Mouse (Mus musculus) olfactory bulb, adult 2 months (tissue): ENCODE results near the gene Exosc5. TPM values are rescaled to one million over a fixed set of nuclear protein-coding genes. Genes with fewer than 3 reads are reported as not detected.

Experiments
- H3K27ac ChIP-seq: fragments of 200-500 bp; 2 replicates; pipeline ENCODE4 v1.5.1; 2012; ENCODE audit warnings: low read depth, low read length; ENCODE audit not compliant: insufficient read depth
- H3K4me1 ChIP-seq: fragments of 200-500 bp; 2 replicates; pipeline ENCODE4 v1.6.1; 2012; ENCODE audit warnings: low read length; ENCODE audit not compliant: control insufficient read depth, insufficient read depth
- H3K4me3 ChIP-seq: fragments of 200-500 bp; 2 replicates; pipeline ENCODE4 v1.5.1; 2012; ENCODE audit warnings: mild to moderate bottlenecking, low read depth, low read length, moderate library complexity; ENCODE audit not compliant: insufficient read depth
- CTCF ChIP-seq: fragments of 200-500 bp; IDR thresholded peaks from 2 replicates; pipeline ENCODE4 v1.5.1; 2012; ENCODE audit warnings: low read depth, mild to moderate bottlenecking, low read length, moderate library complexity; ENCODE audit not compliant: insufficient read depth
- POLR2A ChIP-seq: fragments of 200-500 bp; IDR thresholded peaks from 2 replicates; pipeline ENCODE4 v1.6.1; 2012; ENCODE audit warnings: mild to moderate bottlenecking, low read depth, low read length, moderate library complexity; ENCODE audit not compliant: insufficient read depth
- WGBS: fragments of 180-500 bp; shearing (Covaris S2); methylation state at CpG from one replicate; pipeline ENCODE4 v1.1.7; 2018; 5-methylcytosine and 5-hydroxymethylcytosine counted together
- polyA plus RNA-seq: library from polyadenylated mRNA; stranded (reverse); fragments of >200 nt; gene quantifications from 2 replicates; pipeline ENCODE4 v1.2.4, GENCODE M21; 2012; ENCODE audit warnings: low replicate concordance; ENCODE audit not compliant: missing spikeins, insufficient read depth, insufficient read length

Exosc5 gene
- polyA plus RNA-seq, 1 experiment = not detected

GRCm38 (mm10) chr7:25683474-25684180 lies 24.7 kb downstream of the Exosc5 start:
- 82% methylated on average over 7 of the region's 7 CpGs for WGBS
- no peak overlapping the region for H3K4me3 ChIP-seq

GRCm38 (mm10) chr7:25684659-25685058 lies 25.7 kb downstream of the Exosc5 start:
- H3K4me1 ChIP-seq = peaks cover 60% of the 10 kb centered on the region
- TF ChIP-seq CTCF = no peak
- no peak for TF ChIP-seq POLR2A
- H3K27ac ChIP-seq = 0 out of 2 replicates have a peak overlapping the region, but pooled peaks have one; percentile 21
- WGBS = 83% methylated on average over 6 of the region's 6 CpGs
- no peak overlapping the region for H3K4me3 ChIP-seq

More at GRCm38 (mm10) chr7:25683474-25684180, 24.7 kb downstream of the Exosc5 start:
- Histone ChIP-seq H3K27ac (no peak overlapping the region), H3K4me1 (peaks cover 52% of the 10 kb centered on the region)
- TF ChIP-seq CTCF (no peak), POLR2A (no peak)

GRCm38 (mm10) chr7:25685926-25686470 lies 27.0 kb downstream of the Exosc5 start:
- H3K4me1 ChIP-seq = peaks cover 59% of the 10 kb centered on the region
- 72% methylated on average over 21 of the region's 21 CpGs for WGBS
- no peak overlapping the region for H3K27ac ChIP-seq
- H3K4me3 ChIP-seq = no peak overlapping the region
- no peak for TF ChIP-seq CTCF
- TF ChIP-seq POLR2A = no peak

GRCm38 (mm10) chr7:25686680-25687531 lies 27.9 kb downstream of the Exosc5 start, which contains the start of gene Tgfb1:
Tgfb1 (plus strand) TSS chr7:25687002.
- H3K27ac ChIP-seq = no peak within 1 kb of the TSS
- H3K4me1 ChIP-seq = peaks cover 54% of the 10 kb centered on the region
- H3K4me3 ChIP-seq = peak within 1 kb of the TSS; percentile 44
- WGBS = 2% methylated on average over 63 of the region's 69 CpGs
- TF ChIP-seq CTCF (peak; percentile 49; the same call in 1 of the 2 replicates), POLR2A (no peak)

GRCm38 (mm10) chr7:25687811-25688401 lies 28.9 kb downstream of the Exosc5 start:
- Histone ChIP-seq H3K4me3 (peak overlapping the region; percentile 44), H3K4me1 (peaks cover 49% of the 10 kb centered on the region), H3K27ac (no peak overlapping the region)
- TF ChIP-seq CTCF (no peak), POLR2A (no peak)
- WGBS = under 1% methylated on average over 47 of the region's 47 CpGs

GRCm38 (mm10) chr7:25688810-25689586 lies 30.0 kb downstream of the Exosc5 start:
- Histone ChIP-seq H3K4me3 (peak overlapping the region; percentile 44), H3K4me1 (peaks cover 47% of the 10 kb centered on the region), H3K27ac (no peak overlapping the region)
- under 1% methylated on average over 52 of the region's 52 CpGs for WGBS
- no peak for TF ChIP-seq POLR2A
- no peak; the same call in 1 of the 2 replicates for TF ChIP-seq CTCF

GRCm38 (mm10) chr7:25689603-25690021 lies 30.6 kb downstream of the Exosc5 start:
- 19% methylated on average over 12 of the region's 12 CpGs for WGBS
- no peak for TF ChIP-seq CTCF
- TF ChIP-seq POLR2A = no peak
- H3K4me3 ChIP-seq = peak overlapping the region; percentile 44

GRCm38 (mm10) chr7:25690051-25690450 lies 31.1 kb downstream of the Exosc5 start:
- whole genome bisulfite sequencing = 59% methylated on average over 5 of the region's 5 CpGs
- TF ChIP-seq CTCF (no peak), POLR2A (no peak)
- H3K4me1 ChIP-seq = peaks cover 47% of the 10 kb centered on the region
- H3K27ac ChIP-seq = no peak overlapping the region
- H3K4me3 ChIP-seq = no peak overlapping the region

More at GRCm38 (mm10) chr7:25689603-25690021, 30.6 kb downstream of the Exosc5 start:
- no peak overlapping the region for H3K27ac ChIP-seq
- peaks cover 48% of the 10 kb centered on the region for H3K4me1 ChIP-seq
